Mouse (Mus musculus): ENCODE measurements around the gene Epb41.

DNA sequence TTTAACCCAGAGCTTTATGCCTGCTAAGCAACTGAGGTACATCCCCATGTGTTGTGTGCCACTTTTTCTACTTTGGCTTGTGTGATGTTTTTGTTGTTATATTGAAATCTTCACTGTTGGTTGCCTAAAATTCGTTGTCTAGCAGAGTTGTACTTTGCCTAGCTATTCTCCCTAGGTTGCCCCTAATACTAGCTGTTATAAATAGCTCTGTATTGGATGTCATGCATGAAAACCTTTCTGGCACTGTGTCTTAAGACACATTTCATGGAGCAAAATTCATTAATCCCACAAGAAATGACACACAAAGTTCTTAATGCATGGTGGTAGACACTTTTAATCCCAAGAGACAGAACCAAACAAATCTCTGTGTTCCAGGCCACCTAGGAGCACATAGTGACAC is 195.4 kb downstream of the Epb41 start:
- no peak for TF ChIP-seq CTCF (IDR thresholded peaks at IDR 0.05; ENCODE audit: low read depth, low read length)
- no peak for TF ChIP-seq POLR2A (IDR thresholded peaks at IDR 0.05; ENCODE audit: insufficient read depth, low read length)
